Mouse (Mus musculus) left cerebral cortex, adult 11 months (tissue): ENCODE measurements around the gene Clptm1.
"Not testable (repeated sequence)": the region's sequence is repeated elsewhere in the genome, so short reads cannot be mapped to it uniquely, and the experiment has no call there.

Source experiments
- DNase-seq: peaks from one replicate; pipeline ENCODE4 v3.0.0; 2022; ENCODE audit warnings: low spot score

Gene Clptm1

GRCm38 (mm10) chr7:19691873-19692865 lies 27.3 kb upstream of the Clptm1 start, which contains the start of gene Apoc1:
TSS of gene Apoc1 (minus strand) at chr7:19692660.
- DNase-seq, result no peak

GRCm38 (mm10) chr7:19691434-19691833 lies 26.6 kb upstream of the Clptm1 start:
- no peak for DNase-seq

- DNase-seq, result no peak
These were observed 26.0 kb upstream of the Clptm1 start for GRCm38 (mm10) chr7:19690845-19691244.

GRCm38 (mm10) chr7:19688611-19689010 lies 23.8 kb upstream of the Clptm1 start:
- DNase-seq, result no peak

- DNase-seq, result no peak
These were observed 23.3 kb upstream of the Clptm1 start for GRCm38 (mm10) chr7:19688101-19688500.

GRCm38 (mm10) chr7:19686927-19687583 lies 22.2 kb upstream of the Clptm1 start:
- not testable (repeated sequence) for DNase-seq

GRCm38 (mm10) chr7:19686521-19686920 lies 21.7 kb upstream of the Clptm1 start:
- DNase-seq, result no peak

- DNase-seq, result no peak
These were observed 20.5 kb upstream of the Clptm1 start for GRCm38 (mm10) chr7:19685374-19685773.

- no peak for DNase-seq
These were observed 19.0 kb upstream of the Clptm1 start for GRCm38 (mm10) chr7:19683771-19684201.

- no peak for DNase-seq
These were observed 18.1 kb upstream of the Clptm1 start for GRCm38 (mm10) chr7:19682979-19683378.

GRCm38 (mm10) chr7:19681202-19681694 lies 16.4 kb upstream of the Clptm1 start, which contains the start of the genes Gm44805 and Apoc4:
TSS of gene Gm44805 (minus strand) at chr7:19681423.
TSS of gene Apoc4 (minus strand) at chr7:19681479.
- DNase-seq, result no peak

- DNase-seq, result no peak
These were observed 15.9 kb upstream of the Clptm1 start for GRCm38 (mm10) chr7:19680702-19681101.

- DNase-seq, result no peak
These were observed 14.1 kb upstream of the Clptm1 start for GRCm38 (mm10) chr7:19678901-19679300.

GRCm38 (mm10) chr7:19677872-19678271 lies 13.0 kb upstream of the Clptm1 start, which contains the start of gene Apoc2:
TSS of gene Apoc2 (minus strand) at chr7:19677941.
- DNase-seq, result no peak

- DNase-seq, result no peak
These were observed 11.8 kb upstream of the Clptm1 start for GRCm38 (mm10) chr7:19676662-19677061.

- no peak for DNase-seq
These were observed 11.0 kb upstream of the Clptm1 start for GRCm38 (mm10) chr7:19675824-19676223.

GRCm38 (mm10) chr7:19673083-19673699 lies 8.4 kb upstream of the Clptm1 start:
- no peak for DNase-seq

GRCm38 (mm10) chr7:19671511-19671910 lies 6.7 kb upstream of the Clptm1 start:
- no peak for DNase-seq

GRCm38 (mm10) chr7:19668947-19669721 lies 4.3 kb upstream of the Clptm1 start:
- DNase-seq, result peak; percentile 93

GRCm38 (mm10) chr7:19667434-19667833 lies 2.6 kb upstream of the Clptm1 start:
- DNase-seq, result no peak

- no peak for DNase-seq
These were observed 1.9 kb upstream of the Clptm1 start for GRCm38 (mm10) chr7:19666750-19667149.
